Mouse (Mus musculus) bone marrow, adult 2 months (tissue): ENCODE measurements around the gene Snhg11.

Source experiments
- CTCF ChIP-seq: fragments of 200-500 bp; IDR thresholded peaks from 2 replicates; pipeline ENCODE4 v1.5.1; 2011; ENCODE audit warnings: low read length, control low read depth; ENCODE audit not compliant: control insufficient read depth, insufficient read depth
- POLR2A ChIP-seq: fragments of 200-500 bp; IDR thresholded peaks from 2 replicates; pipeline ENCODE4 v1.6.1; 2011; ENCODE audit warnings: low read depth, mild to moderate bottlenecking, control low read depth, low read length, borderline replicate concordance; ENCODE audit not compliant: control insufficient read depth

- TF ChIP-seq CTCF (no peak), POLR2A (no peak)
Measured at GRCm38 (mm10) chr2:158410022-158411014, 34.9 kb downstream of the Snhg11 start.
